Mouse (Mus musculus): ENCODE results near the gene Dapk1. TPM values are rescaled to one million over a fixed set of nuclear protein-coding genes. Genes with fewer than 3 reads are reported as not detected.

The Dapk1 gene
- polyA plus RNA-seq (2014; fragmentation: Illumina TruSeq; extraction: RNeasy Lipid Tissue Mini Kit (QIAGEN cat#74804); ENCODE audit: low read depth, low replicate concordance), result 39.8 TPM

DNA sequence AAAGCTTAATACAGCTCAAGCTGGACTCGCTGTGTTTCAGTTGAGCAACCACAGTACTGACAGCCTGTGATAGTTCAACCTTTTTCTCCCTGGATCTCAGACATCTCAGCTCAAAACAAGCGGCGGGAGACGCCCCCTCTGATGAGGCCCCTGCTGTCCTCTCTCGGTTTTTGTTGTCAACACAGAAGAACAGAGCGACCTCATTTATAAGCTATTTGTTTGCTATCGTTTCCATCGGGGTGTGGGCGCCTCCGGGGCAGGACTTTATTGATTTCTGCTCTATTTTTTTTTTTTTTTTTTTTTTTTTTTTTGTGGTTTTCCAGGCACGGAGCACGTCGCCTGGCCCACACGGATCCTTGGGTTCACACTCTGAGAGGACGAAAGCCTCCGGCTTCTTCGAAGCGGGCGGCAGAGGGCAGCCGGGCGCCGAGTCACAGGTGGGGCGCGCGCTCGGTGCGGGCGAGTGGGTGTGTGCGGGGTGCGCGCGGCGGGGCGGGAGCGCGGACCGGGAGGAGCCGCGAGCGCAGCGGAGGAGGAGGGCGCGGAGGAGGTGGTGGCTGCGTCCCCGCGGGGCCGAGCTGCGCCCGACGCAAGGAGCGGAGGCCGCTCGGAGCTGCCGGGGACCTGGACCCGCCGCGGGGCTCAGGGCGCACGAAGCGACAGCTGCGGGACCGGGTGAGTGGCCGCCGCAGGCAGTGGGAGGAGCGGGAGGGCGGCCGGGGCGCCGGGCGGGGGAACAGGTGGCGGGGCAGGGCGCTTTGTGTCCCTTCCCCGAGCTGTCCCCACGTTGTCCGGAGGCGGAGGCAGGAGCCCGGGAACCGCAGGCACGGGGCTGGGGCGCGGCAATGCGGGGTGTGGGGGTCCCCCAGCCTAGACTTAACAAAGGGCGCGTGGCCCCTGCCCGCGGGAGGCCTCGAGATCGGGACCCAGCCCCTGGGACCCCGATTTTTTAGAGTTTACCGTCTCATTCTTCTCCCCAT, at the start of gene Dapk1:
Gene Dapk1, plus strand, starts transcription at position 512 of the 980 bp plus-strand sequence.

DNA sequence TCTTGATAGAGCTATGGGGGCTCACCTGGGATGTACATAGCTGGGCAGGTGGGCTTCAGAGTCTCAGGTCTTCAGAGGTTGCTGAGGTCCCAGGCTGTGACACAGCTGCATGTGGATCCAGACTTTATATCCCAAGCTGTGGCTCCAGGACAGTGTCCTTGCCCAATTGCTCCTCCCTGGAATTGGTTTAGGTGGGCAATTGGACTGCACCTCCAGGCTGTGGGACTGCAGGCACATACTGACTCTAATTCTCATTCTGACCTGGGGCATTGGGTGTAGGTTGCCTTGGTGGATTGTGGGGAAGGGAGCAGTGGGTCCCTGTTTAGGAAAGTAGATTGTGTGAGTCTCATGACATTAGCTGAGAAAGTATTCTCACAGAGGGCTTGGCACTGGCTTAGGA, 184.5 kb downstream of the Dapk1 start, which contains the start of gene BC051665:
Gene BC051665, minus strand, starts transcription at position 101 of the 400 bp plus-strand sequence.

DNA sequence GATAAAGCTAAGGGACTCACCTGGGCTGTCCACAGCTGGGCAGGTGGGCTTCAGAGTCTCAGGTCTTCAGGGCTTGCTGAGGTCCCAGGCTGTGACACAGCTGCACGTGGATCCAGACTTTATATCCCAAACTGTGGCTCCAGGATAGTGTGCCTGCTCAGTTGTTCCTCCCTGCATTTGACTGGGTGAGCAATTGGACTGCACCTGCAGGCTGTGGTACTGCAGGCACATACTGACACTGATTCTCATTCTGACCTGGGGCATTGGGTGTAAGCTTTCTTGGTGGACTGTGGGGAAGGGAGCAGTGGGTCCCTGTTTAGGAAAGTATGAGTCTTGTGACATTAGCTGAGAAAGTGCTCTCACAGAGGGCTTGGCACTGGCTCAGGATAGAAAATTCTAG, 201.0 kb downstream of the Dapk1 start, which contains the start of gene Ctsll3:
Gene Ctsll3, minus strand, starts transcription at position 101 of the 400 bp plus-strand sequence.

Other genes starting within 250 kb of the Dapk1 start
- gene BC051665, start 184.4 kb downstream of the Dapk1 start, polyA plus RNA-seq (2014; fragmentation: Illumina TruSeq; extraction: RNeasy Lipid Tissue Mini Kit (QIAGEN cat#74804); ENCODE audit: low read depth, low replicate concordance), result not detected
- gene Ctsll3, start 200.9 kb downstream of the Dapk1 start, polyA plus RNA-seq (2014; fragmentation: Illumina TruSeq; extraction: RNeasy Lipid Tissue Mini Kit (QIAGEN cat#74804); ENCODE audit: low read depth, low replicate concordance), result not detected